Mouse (Mus musculus) mouse trophoblast stem cell (cell line): ENCODE data around the gene Fgr.

Source experiments
- in situ Hi-C, 2 experiments: fragments of 300-500 bp; cut with MseI, MboI; formaldehyde crosslinking; loops; 2 replicates in 1 of 2; 3 replicates in 1 of 2; pipeline ENCODE4 v1.15.1; 2025

Gene Fgr

DNA sequence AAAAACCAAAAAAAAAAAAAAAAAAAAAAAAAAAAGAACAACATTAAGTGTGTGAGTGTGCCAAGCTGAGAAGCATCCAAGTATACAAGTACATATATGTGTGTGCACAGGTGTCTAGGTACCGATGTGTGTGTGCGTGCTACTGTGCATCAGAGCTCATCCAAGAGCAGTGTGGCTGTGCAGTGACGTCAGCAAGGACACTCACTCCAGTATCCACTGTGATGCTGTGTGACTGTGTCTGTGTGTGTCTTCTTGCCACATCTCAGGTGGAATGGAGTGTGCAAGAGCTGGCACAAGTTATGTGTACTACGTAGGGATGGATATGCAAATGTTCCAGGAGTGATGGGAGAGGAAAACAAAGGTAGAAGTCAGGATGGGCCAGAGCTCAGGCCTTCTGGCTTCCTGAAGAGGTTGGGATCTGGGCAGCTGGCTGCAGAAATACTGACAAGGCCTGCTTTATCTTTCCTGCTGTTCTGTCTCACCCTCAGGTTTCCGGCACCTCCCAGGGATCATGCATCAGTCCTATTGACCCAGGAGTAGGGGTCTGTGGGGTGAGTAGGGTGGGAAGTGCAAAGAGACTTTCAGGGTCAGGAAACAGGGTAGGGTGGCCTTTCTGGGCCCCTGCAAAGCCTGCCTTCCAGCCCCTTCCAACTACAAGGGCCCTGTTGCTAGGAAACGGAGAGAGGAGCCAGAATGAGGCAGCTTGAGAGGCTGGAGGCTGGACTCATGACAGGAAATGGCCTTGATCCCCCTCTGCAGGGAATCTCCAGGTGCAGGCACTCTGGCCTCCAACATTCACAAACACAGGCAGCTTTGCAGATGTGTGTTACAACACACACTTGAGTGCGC is 10.0 kb downstream of the Fgr start:
- in situ Hi-C loops, result no loop called here

DNA sequence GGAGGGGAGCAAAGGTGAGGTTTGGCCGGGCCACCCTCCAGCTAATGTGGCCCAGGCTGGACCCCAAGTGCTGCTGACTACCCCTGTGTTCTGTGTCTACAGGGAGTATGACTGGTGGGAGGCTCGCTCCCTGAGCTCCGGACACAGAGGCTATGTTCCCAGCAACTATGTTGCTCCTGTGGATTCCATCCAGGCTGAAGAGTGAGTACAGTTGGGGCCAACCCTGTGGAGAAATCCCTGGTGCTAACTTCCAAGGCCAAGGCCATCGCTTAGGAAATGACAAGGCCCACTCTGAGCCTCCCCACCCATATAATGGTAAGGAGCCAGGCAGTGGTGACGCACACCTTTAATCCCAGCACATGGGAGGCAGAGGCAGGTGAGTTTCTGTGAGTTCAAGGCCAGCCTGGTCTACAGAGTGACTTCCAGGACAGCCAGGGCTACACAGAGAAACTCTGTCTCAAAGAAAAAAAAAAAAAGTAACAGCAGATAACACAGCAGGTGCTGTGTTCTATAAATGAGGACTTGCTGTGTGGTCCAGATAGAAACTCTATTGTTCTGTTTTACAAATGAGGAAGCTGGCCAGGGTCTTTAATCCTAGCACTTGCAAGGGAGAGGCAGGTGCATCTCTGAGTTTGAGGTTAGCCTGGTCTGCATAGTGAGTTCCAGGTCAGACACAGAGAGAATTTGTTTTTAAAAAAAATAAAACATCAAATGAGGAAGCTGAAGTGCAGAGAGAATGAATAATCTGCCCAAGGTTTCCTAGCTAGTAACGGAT is 14.9 kb downstream of the Fgr start:
- in situ Hi-C loops, result no loop called here

DNA sequence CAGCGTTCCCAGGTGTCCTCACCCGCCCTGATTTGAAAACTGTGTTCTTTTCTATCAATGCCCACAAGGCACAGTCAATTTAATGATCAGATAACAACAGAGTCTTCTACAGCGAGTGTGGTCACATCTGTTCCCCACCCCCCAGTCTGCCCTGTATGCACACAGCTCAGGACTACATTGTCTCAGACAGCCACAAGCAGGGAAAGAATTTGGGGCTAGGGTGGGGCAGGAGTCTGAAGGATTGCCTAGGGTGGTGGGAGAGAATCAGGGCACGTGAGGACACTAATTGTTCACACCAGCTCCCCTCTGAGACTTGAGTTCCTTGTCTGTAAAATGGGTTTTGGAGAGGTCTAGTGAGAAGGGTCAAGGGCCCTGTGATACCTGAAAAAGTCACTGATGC is 19.7 kb downstream of the Fgr start:
- in situ Hi-C loops, result no loop called here

DNA sequence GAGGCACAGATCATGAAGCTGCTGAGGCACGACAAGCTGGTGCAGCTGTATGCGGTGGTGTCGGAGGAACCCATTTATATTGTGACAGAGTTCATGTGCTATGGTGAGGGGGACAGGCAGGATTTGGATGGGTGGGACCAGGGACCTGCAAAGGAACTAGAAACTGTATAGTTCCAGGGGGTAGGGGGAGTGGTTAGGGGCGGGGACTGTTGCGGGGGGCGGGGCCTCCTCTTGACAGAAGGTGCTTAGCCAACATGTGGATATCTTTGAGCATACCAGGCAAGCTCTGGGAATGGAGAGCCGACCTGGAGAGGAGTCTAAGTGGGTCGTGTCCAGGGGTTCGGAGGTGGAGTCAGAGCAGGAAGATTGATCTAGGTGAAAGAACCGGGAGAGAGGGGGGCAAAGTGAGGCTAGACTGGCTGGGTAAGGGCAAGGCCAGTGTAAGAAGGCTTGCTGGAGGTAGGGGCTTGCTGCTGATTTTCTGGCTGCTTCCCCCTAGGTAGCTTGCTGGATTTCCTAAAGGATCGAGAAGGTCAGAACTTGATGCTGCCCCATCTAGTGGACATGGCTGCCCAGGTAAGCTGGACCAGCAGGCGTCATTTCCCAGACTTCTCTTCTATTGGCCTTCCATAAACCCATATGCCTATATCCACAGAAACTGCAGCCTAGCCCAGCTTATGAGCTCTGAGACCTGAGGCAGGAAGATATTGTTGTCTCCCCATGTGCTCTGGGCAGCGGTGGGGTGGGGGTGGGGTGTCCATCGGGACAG is 23.8 kb downstream of the Fgr start:
- in situ Hi-C loops, result no loop called here

DNA sequence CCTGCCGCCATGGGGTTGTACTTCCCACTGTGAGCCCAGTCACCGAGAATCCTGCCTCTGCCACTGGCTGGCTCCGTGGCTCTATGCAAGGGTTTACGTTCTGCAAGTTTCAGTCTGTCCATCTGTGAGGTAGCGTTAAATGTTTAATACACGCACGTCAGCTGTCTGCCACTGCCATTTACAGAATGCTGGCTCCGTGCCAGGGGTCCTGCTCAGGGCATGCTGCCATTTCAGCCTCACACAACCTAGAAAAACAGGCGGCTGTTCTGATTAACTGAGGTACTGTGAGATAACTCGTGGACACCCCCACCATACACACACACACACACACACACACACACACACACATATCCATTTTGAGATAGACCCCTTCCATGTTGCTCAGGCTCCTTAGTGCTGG is 29.0 kb downstream of the Fgr start:
- in situ Hi-C loops, result loop anchor here in 1 of 2 experiments (5.0 kb wide), 1 partner anchor 56 kb away; no protein-coding TSS in a partner anchor

DNA sequence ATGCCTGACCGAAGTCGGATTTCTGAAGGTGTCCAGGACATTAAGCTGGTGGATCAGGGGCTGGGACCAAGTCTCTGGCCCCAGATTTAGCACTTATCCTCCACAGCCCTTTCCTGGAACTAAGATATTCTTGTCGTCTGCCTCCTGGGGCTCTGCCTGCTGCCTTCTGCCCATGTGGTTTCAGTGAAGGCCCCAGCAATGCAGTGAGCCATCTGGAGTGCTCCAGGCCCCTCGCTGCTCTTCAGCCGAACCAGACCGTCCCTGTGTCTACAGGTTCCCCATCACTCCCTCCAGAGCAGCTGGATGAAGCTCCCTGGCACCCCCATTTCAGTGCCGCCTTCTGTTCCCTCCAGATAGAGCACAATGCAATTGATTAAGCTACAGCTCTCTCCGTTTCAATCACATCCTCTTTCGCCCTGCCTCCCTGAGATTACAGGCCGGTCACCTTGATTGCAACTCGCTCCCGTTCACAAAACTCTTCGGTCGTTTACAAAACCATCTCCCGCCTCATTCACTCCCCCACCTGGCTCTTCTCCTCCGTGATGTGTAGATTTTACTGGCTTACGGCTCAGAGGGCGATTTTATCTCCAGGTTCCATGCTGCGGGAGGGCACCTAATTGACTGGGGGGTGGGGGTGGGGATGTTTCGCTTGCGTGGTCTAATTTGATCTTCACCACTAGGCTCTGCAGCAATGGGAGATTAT is 29.6 kb downstream of the Fgr start:
- in situ Hi-C loops, result loop anchor here in 1 of 2 experiments (5.0 kb wide), 1 partner anchor 56 kb away; no protein-coding TSS in a partner anchor

DNA sequence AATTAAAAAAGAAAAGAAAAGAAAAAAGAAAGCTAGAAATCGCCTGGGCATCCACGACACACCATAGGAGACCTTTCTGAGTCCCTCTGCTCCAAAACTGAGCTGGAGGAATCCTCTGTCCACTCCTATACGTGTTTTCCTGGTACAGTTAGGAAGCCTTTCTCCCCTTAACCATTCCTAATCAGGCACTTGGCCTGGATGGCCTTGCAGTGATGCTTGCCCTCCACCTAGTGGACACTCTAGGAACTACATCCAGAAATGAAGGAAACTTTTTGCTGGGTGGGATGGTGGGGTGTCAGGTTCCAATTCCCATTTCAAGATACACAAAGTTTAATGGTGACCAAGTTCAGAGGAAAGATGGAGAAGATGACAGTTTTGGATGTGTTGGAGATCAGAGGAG is 31.3 kb downstream of the Fgr start:
- in situ Hi-C loops, result loop anchor here in 1 of 2 experiments (5.0 kb wide), 1 partner anchor 58 kb away; no protein-coding TSS in a partner anchor

DNA sequence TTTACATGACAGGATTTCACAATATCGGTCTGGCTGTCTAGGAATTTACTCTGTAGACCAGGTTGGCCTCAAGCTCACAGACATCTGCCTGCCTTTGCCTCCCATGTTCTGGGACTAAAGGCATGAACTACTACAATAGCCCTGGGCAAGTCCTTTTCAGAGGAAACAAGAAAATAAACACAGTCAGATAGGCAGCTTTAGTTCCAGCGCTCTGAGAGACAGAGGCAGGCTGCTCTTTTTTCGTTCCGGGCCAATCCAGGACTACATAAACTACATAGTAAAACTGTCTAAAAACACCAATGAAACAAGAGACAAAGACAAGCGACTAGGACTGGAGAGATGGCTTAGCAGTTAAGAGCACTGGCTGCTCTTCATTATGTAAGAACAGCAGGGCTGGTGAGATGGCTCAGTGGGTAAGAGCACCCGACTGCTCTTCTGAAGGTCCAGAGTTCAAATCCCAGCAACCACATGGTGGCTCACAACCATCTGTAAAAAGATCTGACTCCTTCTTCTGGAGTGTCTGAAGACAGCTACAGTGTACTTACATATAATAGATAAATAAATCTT is 32.1 kb downstream of the Fgr start:
- in situ Hi-C loops, result loop anchor here in 1 of 2 experiments (5.0 kb wide), 1 partner anchor 59 kb away; no protein-coding TSS in a partner anchor

DNA sequence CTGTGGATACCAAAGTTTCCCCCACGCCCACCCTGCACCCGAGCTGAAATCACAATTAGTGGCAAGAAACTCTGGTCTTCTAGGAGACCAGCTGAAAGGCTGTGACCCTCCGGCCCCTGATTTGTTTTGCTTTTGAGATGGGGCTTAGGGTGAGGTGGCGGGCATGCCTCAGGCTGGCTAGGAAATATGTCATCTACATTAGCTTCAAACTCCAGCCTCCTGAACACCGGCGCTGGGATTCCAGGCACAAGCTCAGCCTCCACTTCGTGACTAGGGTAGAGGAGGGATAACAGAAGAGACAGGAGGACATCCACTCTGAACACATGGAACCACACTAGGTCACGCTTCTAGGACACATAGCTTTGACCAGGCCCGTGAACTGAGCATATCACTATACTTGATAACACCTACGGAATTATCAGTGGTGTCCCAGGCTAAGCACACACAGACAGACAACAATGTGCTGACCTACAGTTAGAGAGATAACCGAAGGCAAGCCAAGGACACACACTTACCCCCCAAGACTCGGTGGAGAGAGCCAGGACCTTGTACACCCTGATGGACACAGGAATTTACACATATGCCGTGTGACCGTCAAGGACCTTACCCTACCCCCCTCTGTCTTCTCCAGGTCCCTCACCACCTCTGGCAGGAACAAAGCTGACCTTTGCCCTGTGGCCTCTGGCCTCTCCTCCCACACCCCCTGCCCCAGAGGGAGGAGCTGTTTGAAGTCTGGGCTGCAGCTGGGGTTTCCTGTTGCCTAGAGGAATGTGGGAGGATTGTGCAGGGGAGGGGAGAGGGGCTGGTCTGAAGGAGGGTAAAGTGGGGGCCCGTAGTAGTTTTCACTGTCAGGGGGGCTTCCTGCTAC is 33.9 kb downstream of the Fgr start:
- in situ Hi-C loops, result loop anchor here in 1 of 2 experiments (5.0 kb wide), 1 partner anchor 60 kb away; no protein-coding TSS in a partner anchor

DNA sequence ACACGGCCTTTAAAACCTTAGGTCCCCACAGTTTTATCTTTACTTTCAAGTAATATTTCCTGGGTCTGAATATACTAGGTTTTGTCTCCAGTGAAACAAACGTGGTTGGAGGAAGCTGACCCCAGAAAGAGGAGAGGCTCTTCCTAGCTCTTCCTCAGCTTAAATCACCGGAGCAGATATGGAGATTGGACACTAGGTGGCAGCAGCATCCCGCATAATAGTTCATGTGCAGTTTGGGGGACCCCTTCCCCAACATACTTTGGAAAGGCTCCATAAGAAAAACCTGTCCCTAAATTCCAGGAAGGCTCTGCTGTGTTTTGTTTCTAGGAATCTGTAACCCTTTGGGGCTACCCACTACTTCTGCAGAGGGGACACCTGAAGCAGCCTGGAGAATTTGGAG is 35.2 kb downstream of the Fgr start:
- in situ Hi-C loops, result loop anchor here in 1 of 2 experiments (5.0 kb wide), 1 partner anchor 62 kb away; no protein-coding TSS in a partner anchor

DNA sequence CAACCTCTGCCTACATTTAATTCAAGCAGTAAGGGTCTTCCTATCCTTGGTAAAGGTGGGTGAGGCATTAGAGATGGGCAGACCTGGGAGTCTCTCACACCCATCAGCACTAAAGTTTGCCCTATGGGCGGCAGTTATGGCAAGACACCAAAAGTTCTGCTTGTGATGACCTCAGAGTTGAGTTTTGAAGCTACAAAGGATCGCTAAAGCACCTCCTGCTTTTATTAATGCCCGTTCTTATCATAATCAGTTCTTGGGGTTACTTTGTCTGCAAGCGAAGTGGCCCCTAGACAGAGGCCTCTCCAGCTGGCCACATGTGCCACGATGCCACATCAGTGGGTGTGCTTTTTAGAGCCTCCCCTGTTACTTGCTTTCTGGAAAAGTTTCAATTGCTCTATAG is 35.8 kb downstream of the Fgr start:
- in situ Hi-C loops, result loop anchor here in 1 of 2 experiments (5.0 kb wide), 1 partner anchor 62 kb away; no protein-coding TSS in a partner anchor

DNA sequence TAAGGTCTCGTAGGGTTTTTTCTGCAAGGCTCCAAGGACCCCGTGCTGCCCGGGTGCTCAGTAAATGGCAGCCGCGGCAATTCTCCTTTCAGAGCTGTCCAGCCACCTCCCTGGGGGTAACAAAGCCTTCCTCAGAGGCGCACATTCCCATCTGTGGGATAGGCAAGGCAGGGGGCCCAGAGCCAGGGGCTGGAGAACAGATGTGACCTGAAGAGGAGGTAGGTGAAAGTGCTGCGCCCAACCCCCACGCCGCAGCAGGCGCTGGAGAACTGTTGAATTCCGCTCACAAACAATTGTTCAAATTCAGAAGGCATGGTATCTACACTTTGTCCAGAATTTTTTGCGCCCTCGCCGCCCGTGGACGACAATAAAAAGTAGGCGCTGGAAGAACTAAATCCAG is 36.7 kb downstream of the Fgr start:
- in situ Hi-C loops, result no loop called here

DNA sequence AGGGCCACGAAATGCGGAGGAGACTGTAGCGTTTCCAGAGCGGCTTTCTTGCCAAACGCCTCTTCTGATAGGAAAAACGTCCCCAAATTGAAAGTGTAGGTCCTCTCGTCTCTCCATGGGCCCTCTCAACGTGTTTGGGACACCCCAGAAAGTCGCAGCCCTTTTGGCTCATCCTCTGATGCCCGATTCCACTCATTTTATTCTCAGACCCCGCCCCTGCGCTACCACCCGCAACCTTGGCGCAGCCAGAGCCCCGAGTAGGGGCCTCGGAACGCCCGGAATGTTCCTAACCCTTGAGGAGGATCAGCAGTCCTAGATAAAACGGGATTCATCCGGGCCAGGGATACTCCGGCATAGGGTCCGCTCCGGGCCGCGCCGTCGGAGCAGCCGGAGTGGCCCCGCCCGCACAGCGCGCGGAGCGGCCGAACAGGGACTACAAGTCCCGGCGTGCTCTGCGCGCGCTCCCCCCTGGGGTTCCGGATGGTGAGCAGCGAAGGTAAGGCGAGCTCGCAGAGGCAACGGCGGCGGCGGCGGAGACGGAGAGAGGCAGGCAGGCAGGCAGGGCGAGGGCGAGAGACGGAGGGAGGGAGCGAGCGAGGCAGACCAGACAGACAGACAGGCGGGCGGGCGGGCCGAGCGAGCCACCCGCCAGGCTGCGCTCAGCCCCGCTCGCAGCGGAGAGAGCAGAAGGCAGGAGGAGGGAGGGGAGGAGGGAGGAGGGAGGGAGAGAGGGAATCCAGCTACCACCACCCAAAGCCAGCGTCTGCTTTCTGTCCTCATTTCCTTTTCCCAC is 37.3 kb downstream of the Fgr start, which contains the start of gene Ahdc1:
Gene Ahdc1 (plus strand): TSS at position 233 of the 793 bp plus-strand sequence.
- in situ Hi-C loops, result no loop called here

DNA sequence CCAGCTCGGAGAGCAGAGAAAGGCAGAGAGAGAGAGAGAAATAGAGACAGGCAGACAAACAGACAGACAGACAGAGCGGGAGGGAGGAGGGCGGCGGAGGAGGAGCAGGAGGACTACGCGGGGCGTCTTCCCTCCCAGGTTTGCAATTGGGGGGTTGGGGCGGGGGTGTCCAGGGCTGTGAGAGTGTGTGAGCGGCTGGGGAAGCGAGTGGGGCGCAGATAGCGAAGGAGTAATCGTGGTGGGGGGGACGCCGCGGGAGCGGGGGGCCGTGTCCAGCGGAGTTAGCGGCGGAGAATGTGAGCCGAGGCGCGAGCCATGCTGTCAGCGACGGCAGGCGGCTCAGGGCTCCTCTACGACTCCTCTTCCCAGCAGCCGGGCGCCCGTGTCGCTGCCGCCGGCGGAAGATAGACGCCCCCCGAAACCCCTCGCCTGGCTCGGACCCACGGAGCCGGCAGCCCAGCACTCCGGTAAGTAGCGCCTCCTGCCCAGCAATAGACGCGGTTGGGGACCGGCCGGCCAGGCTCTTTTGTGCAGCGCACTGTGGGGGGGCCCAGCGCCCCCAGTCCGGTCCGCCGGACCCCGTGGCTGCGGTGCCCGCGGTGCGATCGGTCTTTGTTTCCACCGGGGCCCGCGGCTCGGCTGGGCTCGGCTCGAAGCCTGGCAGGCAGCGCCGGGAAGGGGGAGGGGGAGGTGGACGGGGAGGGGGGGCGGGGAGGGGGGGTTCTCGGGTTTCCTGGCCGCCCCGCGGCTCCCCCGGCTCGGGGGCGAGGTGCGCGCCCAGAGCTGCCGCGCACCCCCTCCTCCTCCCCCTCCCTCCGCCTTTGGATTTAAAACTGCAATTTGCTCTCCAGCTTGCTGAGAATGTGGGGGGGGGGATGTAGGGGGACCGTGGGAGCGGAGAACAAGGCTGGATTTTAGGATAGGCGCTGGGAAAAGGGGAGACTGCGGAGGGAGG is 38.2 kb downstream of the Fgr start:
- in situ Hi-C loops, result no loop called here

DNA sequence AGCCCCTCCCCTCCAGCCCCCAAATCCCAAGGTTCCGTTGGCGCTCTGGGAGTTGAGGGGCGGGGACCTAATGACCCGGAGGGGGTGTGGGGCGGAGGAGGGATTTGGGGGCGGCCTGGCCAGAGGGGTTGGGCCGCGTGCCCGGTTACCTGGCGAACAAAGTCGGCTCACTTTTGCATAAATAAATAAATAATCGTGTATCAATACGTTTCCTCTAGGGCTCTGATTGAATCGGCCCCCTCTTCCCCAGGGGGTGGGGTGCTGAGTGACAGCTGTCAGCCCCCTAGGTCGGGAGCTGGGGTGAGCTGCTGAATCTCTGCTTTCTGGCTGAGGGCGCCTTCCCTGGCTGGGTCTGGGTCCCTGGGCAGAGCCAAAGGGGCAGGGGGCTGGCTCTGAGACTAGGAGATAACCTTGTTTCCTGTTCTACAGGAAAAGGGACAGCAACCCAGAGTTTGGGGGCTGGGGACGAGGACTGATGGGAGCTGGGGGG is 38.9 kb downstream of the Fgr start:
- in situ Hi-C loops, result no loop called here

DNA sequence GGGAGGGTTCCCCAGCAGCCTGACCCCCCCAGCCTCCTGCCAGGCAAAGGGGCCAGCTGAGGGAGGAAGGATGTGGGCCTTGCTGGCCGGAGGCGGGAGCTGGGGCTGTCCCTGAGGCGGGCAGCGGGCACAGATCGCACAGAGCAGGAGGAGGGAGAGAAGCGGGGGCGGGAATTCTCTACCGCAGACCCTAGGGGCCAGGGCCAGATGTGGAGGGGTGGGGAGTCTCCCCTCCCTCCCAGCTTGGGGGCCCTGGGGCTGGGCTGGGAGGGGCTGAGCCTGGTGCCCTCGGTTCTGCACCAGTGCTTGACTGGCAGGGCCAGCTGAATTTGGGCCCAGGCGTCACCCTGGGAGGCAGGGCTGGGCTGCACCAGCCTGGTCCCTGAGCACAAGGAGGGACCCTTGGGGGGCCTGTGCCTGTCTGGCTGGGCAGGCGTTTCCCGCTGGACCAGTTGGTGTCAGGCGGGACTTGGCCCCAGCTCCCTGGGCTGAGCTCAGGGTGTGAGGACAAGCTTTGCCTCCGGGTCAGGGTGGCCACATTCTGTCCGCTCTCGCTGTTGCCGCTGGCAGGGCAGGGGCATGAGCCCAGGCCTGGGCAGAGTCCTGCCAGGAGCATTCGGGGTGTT is 39.5 kb downstream of the Fgr start:
- in situ Hi-C loops, result no loop called here

DNA sequence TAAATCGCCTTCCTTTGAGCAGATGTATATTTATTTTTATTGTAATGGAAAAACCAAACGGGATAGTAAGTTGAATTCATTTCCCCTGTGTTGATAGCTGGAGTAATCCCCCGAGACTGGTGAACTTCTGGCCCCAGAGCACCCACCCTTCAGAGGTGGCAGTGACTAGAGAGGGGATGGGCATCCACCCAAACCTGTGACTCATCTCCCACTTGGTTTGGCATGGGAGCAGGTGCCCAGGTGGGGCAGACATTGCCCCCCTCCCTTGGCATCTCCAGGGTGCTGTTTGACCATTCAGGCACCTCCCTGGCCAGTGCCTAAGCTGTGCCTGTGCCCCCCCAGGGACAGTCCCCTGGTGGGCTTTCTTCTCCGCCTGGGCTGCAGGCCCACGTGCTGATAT is 40.2 kb downstream of the Fgr start:
- in situ Hi-C loops, result no loop called here
